Mouse (Mus musculus) G1E (cell line): ENCODE data around the gene Pagr1a.

Source experiments
- CTCF ChIP-seq: IDR thresholded peaks from 2 replicates; pipeline ENCODE4 v1.5.1; 2012; ENCODE audit warnings: low read depth, low read length, inconsistent platforms, mixed read lengths
- GATA1 ChIP-seq: IDR thresholded peaks from 2 replicates; pipeline ENCODE4 v1.6.1; 2012; ENCODE audit warnings: borderline replicate concordance, low read length, inconsistent platforms, mixed read lengths
- GATA2 ChIP-seq: IDR thresholded peaks from 2 replicates; pipeline ENCODE4 v1.6.1; 2012; ENCODE audit warnings: low read depth, low read length, inconsistent platforms, borderline replicate concordance
- TAL1 ChIP-seq: conservative IDR thresholded peaks from 2 replicates; pipeline ENCODE4 v1.6.1; 2012; ENCODE audit warnings: low read depth, low read length, inconsistent platforms, mixed read lengths

GRCm38 (mm10) chr7:126988816-126989215 is 28.3 kb downstream of the Pagr1a start:
- TF ChIP-seq CTCF (no peak), TAL1 (no peak), GATA1 (no peak), GATA2 (no peak)
